Mouse (Mus musculus): Measurements from ENCODE around the gene Cald1. TPM values are rescaled to one million over a fixed set of nuclear protein-coding genes. Genes with fewer than 3 reads are reported as not detected.

Cald1 gene
- total RNA-seq, 2 experiments from 2014 or later: 25.8 to 26.6 TPM

DNA sequence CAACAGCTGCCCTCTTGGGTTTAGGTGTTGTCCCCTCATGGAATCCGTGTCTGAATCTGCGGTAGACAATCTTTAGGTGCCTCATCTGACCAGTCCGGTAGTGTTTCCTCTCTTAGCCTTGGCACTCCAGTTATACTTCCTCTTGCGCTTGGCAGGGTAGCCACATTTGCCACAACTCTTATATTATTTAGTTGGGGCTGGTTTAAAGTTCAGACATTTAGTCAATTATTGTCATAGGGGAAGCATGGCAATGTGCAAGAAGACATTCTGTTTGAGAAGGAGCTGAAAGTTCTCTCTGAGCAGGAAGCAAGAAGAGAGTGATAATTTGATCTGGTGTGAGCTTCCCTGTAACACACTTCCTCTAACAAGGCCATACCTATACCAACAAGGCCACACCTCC is 212.4 kb downstream of the Cald1 start:
- no peak for DNase-seq
- intact Hi-C loops (cut with DNase I): no loop called here

DNA sequence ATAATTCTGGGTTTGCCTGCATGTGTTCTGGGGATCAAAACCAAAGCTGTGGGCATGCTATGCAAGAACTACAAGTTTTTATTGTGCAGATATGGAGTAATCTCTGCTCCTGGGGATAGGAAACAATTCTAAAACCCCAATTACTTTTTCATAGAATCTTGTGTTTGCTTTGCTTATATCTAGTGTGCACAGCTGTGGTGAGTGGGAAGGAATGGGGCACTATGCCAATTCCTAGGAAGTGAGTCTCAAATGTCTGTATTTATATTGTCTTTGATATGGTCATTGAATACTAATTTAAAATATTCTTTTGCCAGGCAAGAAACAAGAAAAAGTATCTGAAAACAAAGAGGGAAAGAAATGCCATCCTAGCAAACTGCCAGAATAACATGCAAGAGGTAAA is 226.1 kb downstream of the Cald1 start:
- no peak for DNase-seq
- intact Hi-C loops (cut with DNase I): no loop called here

Other genes with a start within 250 kb of the Cald1 start
- 1 to 10 TPM; 1.7 to 2.2 TPM for gene Akr1b8, start 244.4 kb upstream of the Cald1 start, total RNA-seq (2021)
- 10 to 100 TPM; 52.6 to 56.5 TPM for gene Akr1b10, start 214.3 kb upstream of the Cald1 start, total RNA-seq (2021)
- not detected for gene Akr1b7, start 186.2 kb upstream of the Cald1 start, total RNA-seq (2021)
- gene Bpgm, start 122.3 kb upstream of the Cald1 start, total RNA-seq (2021): 10 to 100 TPM; 87.5 to 92.0 TPM
- 1 to 10 TPM; 1.0 to 1.8 TPM for gene Agbl3, start 181.9 kb downstream of the Cald1 start, total RNA-seq (2021)